Mouse (Mus musculus): ENCODE measurements around the gene Gm5890.
"Not testable (repeated sequence)": the region's sequence is repeated elsewhere in the genome, so short reads cannot be mapped to it uniquely, and the experiment has no call there.

Gene Gm5890

DNA sequence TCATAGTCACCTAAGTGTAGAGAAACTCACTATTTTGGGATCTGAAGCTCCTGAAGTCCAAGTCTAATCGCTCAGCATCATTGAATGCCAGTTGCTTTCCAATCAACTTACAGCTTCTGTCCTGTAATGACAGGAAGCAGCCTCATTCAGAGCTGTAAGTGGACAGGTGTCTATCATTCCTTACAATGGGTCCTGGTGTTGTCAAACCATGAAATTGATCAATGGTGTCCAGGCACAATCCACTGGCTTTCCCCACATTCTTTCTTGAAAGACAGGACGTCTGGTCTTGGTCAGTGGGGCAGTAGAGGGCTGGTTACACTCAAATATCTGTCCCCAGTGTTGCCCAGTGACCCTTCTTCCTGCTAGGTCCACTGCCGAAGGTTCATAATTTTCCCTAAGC, at the start of gene Gm5890:
TSS of gene Gm5890 (minus strand) at position 101 of the 400 bp plus-strand sequence.
- DNase-seq (ENCODE audit: low read depth in 2 of 2, low spot score in 2 of 2) = not testable (repeated sequence)

DNA sequence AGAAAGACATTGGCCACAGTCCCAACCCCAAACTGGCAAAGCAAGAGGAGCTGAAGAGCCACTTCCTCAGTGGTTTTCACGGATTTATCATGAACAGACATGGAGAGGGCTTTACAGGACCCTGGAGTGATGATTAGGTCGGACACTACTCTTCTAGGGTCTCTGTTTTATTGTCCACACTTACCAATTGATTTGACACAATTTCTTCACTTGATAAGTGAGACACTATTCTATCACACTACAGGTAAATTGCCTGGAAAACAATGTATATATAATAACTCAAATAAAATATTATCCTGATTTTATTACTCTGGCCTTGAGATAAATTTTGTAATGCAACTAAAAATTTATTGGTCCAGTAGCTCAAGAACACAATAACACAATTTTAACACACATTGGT, 28.9 kb downstream of the Gm5890 start, which contains the start of gene Gm4498:
TSS of gene Gm4498 (minus strand) at position 101 of the 400 bp plus-strand sequence.
- not testable (repeated sequence) for DNase-seq (ENCODE audit: low read depth in 2 of 2, low spot score in 2 of 2)
